Mouse (Mus musculus) liver, postnatal 0 days (tissue): Measurements from ENCODE around the gene Gm21972.

Source experiments
- CTCF ChIP-seq: sonication (generic); IDR thresholded peaks from 2 replicates; pipeline ENCODE4 v1.5.1; 2016; ENCODE audit warnings: antibody characterized with exemption, low read depth
- EP300 ChIP-seq: IDR thresholded peaks from 2 replicates; pipeline ENCODE4 v1.6.1; 2016; ENCODE audit warnings: antibody characterized with exemption, low read depth, mild to moderate bottlenecking

- TF ChIP-seq CTCF (no peak), EP300 (peak; percentile 81)
These were observed 26.6 kb downstream of the Gm21972 start for GRCm38 (mm10) chr1:86160059-86160458.
